Mouse (Mus musculus) neural tube, embryonic 14.5 days (tissue): Measurements from ENCODE around the gene Dcxr. TPM values are rescaled to one million over a fixed set of nuclear protein-coding genes. Genes with fewer than 3 reads are reported as not detected.
"Not testable (repeated sequence)": the region's sequence is repeated elsewhere in the genome, so short reads cannot be mapped to it uniquely, and the experiment has no call there.

Experiments
- ATAC-seq: fragments of 200-750 bp; cut with Nextera tagmentation; 2 replicates; pipeline ENCODE4 v1.8.0; 2017; ENCODE audit warnings: low read depth, mild to moderate bottlenecking, moderate TSS enrichment, moderate library complexity
- H3K27ac ChIP-seq: fragments of 300-500 bp; sonication (generic); 2 replicates; pipeline ENCODE4 v1.5.1; 2014; ENCODE audit warnings: low read depth, mild to moderate bottlenecking, control low read depth, low read length, moderate library complexity, mixed read lengths
- H3K27me3 ChIP-seq: fragments of 300-500 bp; sonication (generic); 2 replicates; pipeline ENCODE4 v1.6.1; 2014; ENCODE audit warnings: low read length; ENCODE audit not compliant: control insufficient read depth, insufficient read depth
- H3K36me3 ChIP-seq: fragments of 300-500 bp; sonication (generic); 2 replicates; pipeline ENCODE4 v1.6.1; 2014; ENCODE audit warnings: low read length, mixed read lengths; ENCODE audit not compliant: control insufficient read depth, insufficient read depth
- H3K4me1 ChIP-seq: fragments of 300-500 bp; sonication (generic); 2 replicates; pipeline ENCODE4 v1.6.1; 2014; ENCODE audit warnings: low read length; ENCODE audit not compliant: control insufficient read depth, insufficient read depth
- H3K4me2 ChIP-seq: fragments of 300-500 bp; sonication (generic); 2 replicates; pipeline ENCODE4 v1.6.1; 2014; ENCODE audit warnings: mild to moderate bottlenecking, low read depth, low read length, control low read depth
- H3K4me3 ChIP-seq: fragments of 300-500 bp; sonication (generic); 2 replicates; pipeline ENCODE4 v1.5.1; 2014; ENCODE audit warnings: low read depth, low read length, control low read depth, mixed read lengths
- H3K9ac ChIP-seq: fragments of 300-500 bp; sonication (generic); replicated peaks from 2 replicates; pipeline ENCODE4 v1.6.1; 2014; ENCODE audit warnings: low read depth, mild to moderate bottlenecking, control low read depth, low read length, mixed read lengths
- H3K9me3 ChIP-seq: fragments of 300-500 bp; sonication (generic); 2 replicates; pipeline ENCODE4 v1.6.1; 2016; ENCODE audit warnings: low read length; ENCODE audit not compliant: control insufficient read depth
- WGBS: fragments of 180-500 bp; shearing (Covaris S2); extraction: QIAGEN DNeasy Blood & Tissue Kit; methylation state at CpG from one replicate; pipeline ENCODE4 v1.1.7; 2014; 5-methylcytosine and 5-hydroxymethylcytosine counted together
- polyA plus RNA-seq: library from polyadenylated mRNA; unstranded; fragments of >200 nt; fragmentation: Nextera tagmentation; extraction: Ambion mirVana; gene quantifications from 2 replicates; pipeline ENCODE4 v1.2.1, GENCODE M21; 2014

Gene Dcxr
- 10.2 and 10.5 TPM in 2 replicates for polyA plus RNA-seq

DNA sequence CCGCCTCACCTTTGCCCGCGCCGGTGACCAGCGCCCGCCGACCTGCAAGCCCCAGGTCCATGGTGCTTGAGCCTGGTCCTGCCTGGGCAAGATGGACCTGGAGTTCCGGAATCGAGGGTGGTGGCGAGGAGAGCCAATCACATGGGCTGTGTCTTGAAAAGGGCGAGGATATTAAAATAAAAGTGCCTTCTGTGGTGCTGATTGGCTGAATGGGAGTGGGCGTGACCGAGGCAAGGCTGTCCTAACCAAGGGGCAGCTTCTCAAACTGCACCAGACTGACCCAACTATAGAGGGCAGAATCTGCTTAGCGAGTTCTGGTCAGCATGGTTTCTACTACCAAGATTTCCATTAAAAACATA lies at the start of gene Dcxr:
Dcxr (minus strand) TSS at position 113 of the 359 bp plus-strand sequence.
- ATAC-seq, result peak; percentile 77
- Histone ChIP-seq H3K4me3 (peak within 1 kb of the TSS; percentile 44), H3K27me3 (no peaks in the 10 kb centered on the region), H3K9ac (peak within 1 kb of the TSS; percentile 58), H3K4me1 (no peaks in the 10 kb centered on the region), H3K27ac (no peak within 1 kb of the TSS), H3K4me2 (peak within 1 kb of the TSS; percentile 75), H3K36me3 (no peaks in the 10 kb centered on the region), H3K9me3 (no peaks in the 10 kb centered on the region)
- WGBS, result 2% methylated on average over 14 of the region's 14 CpGs

DNA sequence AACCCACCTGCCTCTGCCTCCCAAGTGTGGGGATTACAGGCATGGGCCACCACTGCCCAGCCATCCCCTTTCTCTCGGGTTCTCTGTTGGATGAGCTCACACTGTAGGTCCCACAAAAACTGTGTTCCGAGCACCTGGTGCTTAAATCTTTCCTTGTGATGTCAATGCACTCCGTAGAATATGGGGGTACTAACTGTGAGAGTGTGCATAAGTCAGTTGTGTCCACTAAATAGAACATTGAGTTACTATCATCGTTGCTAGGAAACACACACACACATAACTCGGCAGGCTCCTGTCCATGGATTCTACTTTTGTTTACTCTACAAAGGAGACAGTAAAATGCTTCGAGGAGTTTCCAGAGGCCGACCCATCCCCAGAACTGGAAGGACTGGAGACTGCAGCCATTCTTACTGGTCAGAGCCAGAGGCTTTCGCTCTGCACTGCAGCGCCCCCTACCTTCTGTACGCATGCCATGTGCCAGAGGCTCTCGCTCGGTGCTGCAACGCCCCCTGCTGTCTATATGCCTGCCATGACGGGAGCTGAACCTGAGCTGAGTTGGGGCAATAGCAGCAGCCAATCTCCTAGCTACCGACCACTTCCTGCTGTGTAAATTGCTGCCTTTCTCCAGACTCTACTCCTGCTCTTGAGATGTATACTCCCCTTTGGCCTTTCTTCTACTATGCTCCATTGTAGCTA lies 48.8 kb upstream of the Dcxr start:
- 17% methylated on average over 15 of the region's 15 CpGs for WGBS
- Histone ChIP-seq H3K27me3 (no peaks in the 10 kb centered on the region), H3K4me3 (no peak overlapping the region), H3K36me3 (peaks cover 5% of the 10 kb centered on the region; the same call in 1 of the 2 replicates), H3K4me2 (no peak overlapping the region), H3K9me3 (no peaks in the 10 kb centered on the region), H3K9ac (no peak overlapping the region), H3K27ac (no peak overlapping the region), H3K4me1 (no peaks in the 10 kb centered on the region)
- peak; percentile 88 for ATAC-seq

DNA sequence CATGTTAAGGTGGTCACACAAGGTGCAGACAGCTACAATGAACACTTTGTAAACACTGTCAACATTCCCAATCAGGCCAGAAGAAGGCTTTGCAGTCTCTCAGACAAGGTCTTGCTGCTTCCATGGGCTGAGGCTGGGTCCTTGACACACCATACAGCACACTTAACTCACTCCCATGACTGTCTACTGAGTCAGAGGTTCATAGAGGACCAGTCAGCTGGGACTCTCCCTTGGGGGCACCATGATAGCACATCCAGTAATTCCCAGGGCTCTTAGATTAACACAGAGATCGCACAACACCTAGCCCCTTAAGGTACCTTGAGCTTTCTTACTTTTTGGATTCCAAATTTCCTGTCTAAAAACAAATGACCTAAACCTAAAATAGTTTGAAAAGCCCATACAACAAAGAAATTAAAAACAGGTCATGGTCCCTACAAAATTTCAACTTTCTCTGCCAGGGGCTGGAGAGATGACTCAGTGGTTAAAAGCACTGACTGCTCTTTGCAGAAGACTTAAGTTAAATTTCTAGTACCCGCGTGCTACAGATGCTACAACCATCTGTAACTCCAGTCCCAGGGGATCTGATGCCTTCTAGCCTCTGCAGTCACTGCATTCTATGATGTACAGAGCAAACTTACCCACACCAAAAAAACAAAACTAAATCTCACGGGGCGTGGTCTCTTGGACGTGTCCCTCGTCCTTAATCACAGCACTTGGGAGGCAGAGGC lies 46.5 kb upstream of the Dcxr start:
- Histone ChIP-seq H3K36me3 (no peaks in the 10 kb centered on the region), H3K27ac (no peak overlapping the region), H3K4me3 (no peak overlapping the region), H3K4me1 (no peaks in the 10 kb centered on the region), H3K27me3 (no peaks in the 10 kb centered on the region), H3K9ac (no peak overlapping the region), H3K4me2 (no peak overlapping the region), H3K9me3 (no peaks in the 10 kb centered on the region)
- 90% methylated on average over 7 of the region's 7 CpGs for WGBS
- no peak for ATAC-seq

DNA sequence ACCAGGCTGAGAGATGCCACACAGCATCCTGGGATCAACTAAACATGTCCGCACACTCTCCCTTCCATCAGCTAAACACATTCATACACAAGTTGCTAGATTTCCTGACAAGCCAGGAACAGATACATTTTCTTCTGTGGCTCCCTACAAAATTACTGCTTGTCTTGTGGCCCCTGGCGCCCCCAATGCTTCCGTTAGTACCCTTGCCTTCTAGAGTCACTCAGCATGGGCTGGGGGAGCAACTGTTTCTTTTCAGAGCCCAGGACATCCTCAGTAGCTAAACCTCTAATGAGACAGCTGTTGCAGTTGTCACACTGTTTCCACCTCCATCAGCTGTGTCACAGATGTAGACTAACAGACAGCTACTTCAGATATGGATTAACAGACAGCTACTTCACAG lies 45.7 kb upstream of the Dcxr start:
- WGBS, result 77% methylated on average over 3 of the region's 3 CpGs
- no peak for ATAC-seq

DNA sequence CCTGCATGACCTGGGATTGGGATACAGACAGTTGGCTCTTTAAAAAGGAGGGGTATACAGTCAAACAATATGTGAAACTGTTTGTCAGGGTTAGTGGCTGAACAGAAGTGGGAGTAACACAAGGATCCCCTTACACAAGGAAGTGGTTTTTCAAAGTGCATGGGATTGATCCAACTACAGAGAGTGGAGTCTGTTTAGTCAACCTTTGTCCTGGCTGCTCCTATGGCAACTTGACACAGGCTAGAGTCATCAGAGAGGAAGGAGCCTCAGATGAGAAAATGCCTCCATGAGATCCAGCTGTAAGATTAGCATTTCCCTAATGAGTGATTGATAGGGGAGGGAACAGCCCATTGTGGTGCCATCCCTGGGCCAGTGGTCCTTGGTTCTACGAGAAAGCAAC lies 41.1 kb upstream of the Dcxr start:
- 63% methylated on average over 1 of the region's 1 CpGs for WGBS

More for the DNA sequence above, 45.7 kb upstream of the Dcxr start:
- no peaks in the 10 kb centered on the region for H3K9me3 ChIP-seq
- no peaks in the 10 kb centered on the region for H3K27me3 ChIP-seq
- H3K4me1 ChIP-seq, result no peaks in the 10 kb centered on the region
- H3K36me3 ChIP-seq, result no peaks in the 10 kb centered on the region
- no peak overlapping the region for H3K4me2 ChIP-seq
- no peak overlapping the region for H3K4me3 ChIP-seq
- no peak overlapping the region for H3K27ac ChIP-seq
- no peak overlapping the region for H3K9ac ChIP-seq

DNA sequence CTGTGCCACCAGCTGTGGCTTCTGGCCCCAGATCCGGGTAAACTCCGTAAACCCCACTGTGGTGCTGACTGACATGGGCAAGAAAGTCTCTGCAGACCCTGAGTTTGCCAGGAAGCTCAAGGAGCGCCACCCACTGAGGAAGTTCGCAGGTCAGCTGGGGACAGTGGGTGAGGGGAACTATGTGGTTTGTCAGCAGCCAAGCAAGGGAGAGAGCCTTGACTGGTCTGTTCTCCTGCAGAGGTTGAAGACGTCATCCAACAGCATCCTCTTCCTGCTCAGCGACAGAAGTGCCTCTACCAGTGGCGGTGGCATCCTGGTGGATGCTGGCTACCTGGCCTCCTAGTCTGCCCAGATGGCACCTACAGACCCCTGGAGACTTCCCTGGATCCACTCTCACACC lies 39.9 kb upstream of the Dcxr start:
- H3K4me2 ChIP-seq, H3K4me3 ChIP-seq, H3K4me1 ChIP-seq, H3K9ac ChIP-seq, H3K9me3 ChIP-seq, H3K27ac ChIP-seq, H3K27me3 ChIP-seq, ATAC-seq, H3K36me3 ChIP-seq: not testable (repeated sequence)
- 86% methylated on average over 3 of the region's 7 CpGs for WGBS

More for the DNA sequence above, 41.1 kb upstream of the Dcxr start:
- Histone ChIP-seq H3K27ac (no peak overlapping the region), H3K4me3 (no peak overlapping the region), H3K9ac (no peak overlapping the region), H3K4me1 (no peaks in the 10 kb centered on the region), H3K9me3 (no peaks in the 10 kb centered on the region), H3K36me3 (no peaks in the 10 kb centered on the region), H3K4me2 (no peak overlapping the region), H3K27me3 (no peaks in the 10 kb centered on the region)
- no peak for ATAC-seq

DNA sequence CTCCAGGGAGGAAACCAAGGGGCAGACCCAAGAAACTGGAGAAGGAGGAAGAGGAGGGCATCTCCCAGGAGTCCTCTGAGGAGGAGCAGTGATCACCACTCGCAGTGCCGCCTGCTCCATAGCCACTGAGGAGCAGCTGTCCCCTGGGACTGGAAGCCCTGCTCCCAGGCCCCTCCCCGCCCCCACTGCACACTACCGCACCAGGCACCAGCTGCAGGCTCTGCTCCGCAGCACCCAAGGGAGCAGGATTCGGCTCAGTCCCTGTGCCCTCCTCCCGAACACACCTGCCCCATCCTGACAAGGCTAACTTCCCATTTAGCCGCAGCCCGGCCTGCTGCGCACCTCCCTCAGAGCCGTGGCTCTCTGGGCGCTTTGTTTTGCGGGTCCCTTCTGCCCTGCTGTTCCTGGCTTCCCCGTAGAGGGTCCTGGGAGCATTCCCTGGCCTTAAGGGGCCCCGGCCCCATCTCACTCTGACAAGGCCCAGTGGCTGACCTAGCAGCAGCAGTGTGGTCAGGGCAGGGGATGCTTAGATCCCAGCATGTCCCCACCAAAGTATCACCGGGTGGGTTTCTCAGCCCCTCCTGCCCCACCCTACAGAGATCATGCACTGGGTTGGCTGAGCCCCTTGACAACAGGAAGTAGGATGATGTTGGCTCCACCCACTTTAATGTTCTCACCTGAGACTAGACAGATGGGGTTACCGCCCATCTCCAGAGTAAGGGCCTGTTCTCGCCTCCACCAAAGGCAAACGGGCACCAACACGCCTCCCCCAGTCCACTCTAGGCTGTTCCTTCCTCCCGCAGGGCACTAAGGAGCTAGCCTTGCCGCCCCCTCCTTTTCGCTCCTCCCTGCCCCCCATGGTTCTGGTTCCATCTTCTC lies 36.3 kb upstream of the Dcxr start:
- not testable (repeated sequence) for H3K9ac ChIP-seq, H3K4me1 ChIP-seq, H3K4me2 ChIP-seq, H3K9me3 ChIP-seq, H3K27me3 ChIP-seq, H3K27ac ChIP-seq, H3K4me3 ChIP-seq, H3K36me3 ChIP-seq
- 0 out of 2 replicates have a peak, but pooled peaks have one; percentile 44 for ATAC-seq
- WGBS, result 4% methylated on average over 8 of the region's 23 CpGs

DNA sequence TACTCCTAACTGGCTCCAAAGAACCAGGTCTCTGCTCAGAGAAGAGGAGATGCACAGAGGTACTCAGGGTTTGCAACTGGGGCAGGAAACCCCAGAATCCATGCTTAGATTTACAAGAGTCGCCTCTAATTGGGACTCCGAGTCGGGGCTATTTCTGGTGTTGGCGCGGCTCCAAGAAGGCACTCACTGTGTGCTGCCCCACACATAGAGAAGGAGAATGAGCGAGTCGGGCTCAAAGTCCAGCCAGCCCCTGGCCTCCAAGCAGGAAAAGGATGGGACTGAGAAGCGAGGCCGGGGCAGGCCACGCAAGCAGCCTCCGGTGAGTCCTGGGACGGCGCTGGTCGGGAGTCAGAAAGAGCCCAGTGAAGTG lies 35.6 kb upstream of the Dcxr start, which contains the start of gene Hmga1b:
Hmga1b (plus strand) TSS at position 123 of the 370 bp plus-strand sequence.
- H3K27ac ChIP-seq, ATAC-seq, H3K4me3 ChIP-seq, H3K4me2 ChIP-seq, H3K27me3 ChIP-seq, H3K9ac ChIP-seq, H3K36me3 ChIP-seq, H3K4me1 ChIP-seq, H3K9me3 ChIP-seq: not testable (repeated sequence)
- 20% methylated on average over 14 of the region's 14 CpGs for WGBS
